Mouse (Mus musculus) bone marrow, adult 2 months (tissue): Measurements from ENCODE around the gene Tmem132a.

ENCODE experiments used
- CTCF ChIP-seq: fragments of 200-500 bp; IDR thresholded peaks from 2 replicates; pipeline ENCODE4 v1.5.1; 2011; ENCODE audit warnings: low read length, control low read depth; ENCODE audit not compliant: control insufficient read depth, insufficient read depth
- POLR2A ChIP-seq: fragments of 200-500 bp; IDR thresholded peaks from 2 replicates; pipeline ENCODE4 v1.6.1; 2011; ENCODE audit warnings: low read depth, mild to moderate bottlenecking, control low read depth, low read length, borderline replicate concordance; ENCODE audit not compliant: control insufficient read depth

DNA sequence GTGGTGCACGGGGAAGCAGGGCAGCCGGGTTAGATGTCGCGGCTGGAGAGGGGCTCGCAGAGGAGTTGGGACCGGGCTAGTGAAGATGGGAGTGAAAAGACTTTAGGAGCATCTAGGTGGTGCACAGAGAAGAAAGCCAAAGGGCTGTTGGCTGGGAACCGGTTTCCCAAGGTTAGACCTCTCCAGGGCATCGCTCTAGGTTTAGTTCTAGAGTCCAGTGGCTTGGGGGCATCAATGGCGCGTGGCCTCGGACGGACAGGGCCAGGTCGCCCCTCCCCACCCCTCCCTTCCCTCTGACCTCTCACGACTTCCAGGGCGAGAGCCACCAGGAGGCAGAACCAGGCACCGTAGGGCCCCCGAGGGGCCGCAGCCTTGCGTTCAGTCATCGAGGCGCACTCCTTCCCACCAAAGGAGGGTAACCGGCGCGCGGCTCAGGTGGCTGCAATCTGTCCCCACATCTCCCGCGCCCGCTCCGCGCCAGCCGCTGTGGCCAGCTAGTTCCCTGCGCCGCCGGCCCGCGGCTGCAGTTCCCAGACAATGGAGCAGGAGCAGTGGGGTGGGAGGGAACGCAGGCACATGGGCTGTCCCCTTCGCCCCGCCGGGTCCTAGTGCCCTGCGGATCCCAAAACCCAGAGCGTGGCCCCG lies 377 bp downstream of the Tmem132a start:
- TF ChIP-seq CTCF, result no peak
- TF ChIP-seq POLR2A, result no peak
